Mouse (Mus musculus): ENCODE results near the gene Itgb5.

Itgb5 gene

GRCm38 (mm10) chr16:33904553-33904952, 75.1 kb downstream of the Itgb5 start:
- no peak for DNase-seq (ENCODE audit: low read depth, low spot score)

DNA sequence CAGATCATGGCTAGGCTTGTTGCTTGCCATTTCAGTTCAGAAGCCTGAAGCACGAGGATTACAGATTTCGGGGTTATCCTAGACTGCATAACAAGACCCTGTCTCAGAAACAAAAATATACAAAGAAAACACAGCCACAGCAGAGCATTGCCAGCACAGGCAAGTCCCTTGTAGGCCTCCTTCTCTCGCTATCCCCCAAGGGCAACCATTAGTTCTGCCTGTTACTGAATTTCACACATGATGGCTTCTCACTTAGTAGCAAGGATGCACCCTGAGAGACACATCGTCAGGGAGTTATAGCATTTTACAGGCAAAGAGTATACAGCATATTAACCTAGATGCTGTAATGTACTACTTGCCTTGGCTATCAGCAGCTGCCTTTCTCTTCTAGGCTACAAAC, 78.8 kb downstream of the Itgb5 start:
- no peak for DNase-seq (ENCODE audit: low read depth, low spot score)

- DNase-seq (ENCODE audit: low read depth, low spot score): no peak
Measured at GRCm38 (mm10) chr16:33914997-33915396, 85.5 kb downstream of the Itgb5 start.

GRCm38 (mm10) chr16:33916473-33917251, 87.2 kb downstream of the Itgb5 start:
- no peak for DNase-seq (ENCODE audit: low read depth, low spot score)

DNA sequence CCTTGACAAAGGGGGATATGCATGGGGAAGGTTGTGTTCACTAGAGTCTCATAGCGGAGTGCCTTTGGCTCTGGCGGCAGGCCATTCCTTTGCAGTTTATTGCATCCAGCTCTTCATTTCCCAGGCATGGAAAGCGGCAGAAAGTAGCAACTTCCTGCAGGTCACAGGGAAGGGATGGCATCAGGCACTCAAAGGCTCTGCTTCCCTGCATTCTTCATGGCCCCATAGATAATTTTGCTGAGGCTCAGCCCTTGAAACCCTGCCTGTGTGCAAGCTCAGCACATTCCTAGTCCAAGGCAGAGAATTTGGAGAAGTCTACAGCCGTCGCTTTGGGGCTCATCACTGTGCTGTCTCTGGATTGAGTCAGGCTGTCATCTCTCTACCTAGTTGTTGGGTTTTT, 87.9 kb downstream of the Itgb5 start:
- DNase-seq (ENCODE audit: low read depth, low spot score): no peak

DNA sequence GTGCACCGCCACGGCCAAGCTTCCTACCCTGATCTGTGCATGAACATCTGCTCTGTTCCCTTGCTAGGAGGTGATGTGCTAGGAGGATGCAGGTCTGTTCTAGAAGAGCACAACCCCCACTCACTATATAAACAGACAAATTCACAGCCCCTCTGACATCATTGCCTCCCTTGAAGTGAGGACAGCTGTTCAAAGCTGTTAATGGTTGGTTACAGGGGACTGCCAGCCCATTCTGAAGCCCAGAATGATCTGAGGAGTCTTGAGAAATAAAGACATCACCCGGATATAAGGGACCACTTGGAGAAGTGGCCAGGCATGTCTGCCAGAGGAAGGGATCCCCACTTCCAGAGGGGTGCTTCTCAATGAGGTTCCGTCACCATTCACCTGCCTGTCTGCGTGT, 88.5 kb downstream of the Itgb5 start:
- DNase-seq (ENCODE audit: low read depth, low spot score): no peak

DNA sequence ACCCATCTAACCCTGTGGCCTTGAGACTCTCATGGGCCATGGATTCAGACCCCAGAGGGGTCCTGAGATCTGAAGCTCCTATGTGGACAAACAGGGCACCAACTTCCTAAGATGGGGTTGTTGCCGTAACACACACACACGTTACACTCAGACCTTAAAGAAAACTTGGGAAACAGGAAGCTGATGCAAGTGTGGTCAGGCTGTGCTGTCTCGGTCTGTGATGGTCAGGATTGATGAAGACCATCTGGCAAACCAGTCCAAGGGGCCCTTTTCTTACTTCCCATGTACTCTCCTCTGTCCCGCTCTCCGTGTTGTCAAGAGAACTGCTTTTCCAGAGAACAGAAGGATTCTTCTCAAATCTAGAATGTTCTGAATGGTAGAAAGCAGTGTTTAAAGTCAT, 92.0 kb downstream of the Itgb5 start:
- DNase-seq (ENCODE audit: low read depth, low spot score): no peak

DNA sequence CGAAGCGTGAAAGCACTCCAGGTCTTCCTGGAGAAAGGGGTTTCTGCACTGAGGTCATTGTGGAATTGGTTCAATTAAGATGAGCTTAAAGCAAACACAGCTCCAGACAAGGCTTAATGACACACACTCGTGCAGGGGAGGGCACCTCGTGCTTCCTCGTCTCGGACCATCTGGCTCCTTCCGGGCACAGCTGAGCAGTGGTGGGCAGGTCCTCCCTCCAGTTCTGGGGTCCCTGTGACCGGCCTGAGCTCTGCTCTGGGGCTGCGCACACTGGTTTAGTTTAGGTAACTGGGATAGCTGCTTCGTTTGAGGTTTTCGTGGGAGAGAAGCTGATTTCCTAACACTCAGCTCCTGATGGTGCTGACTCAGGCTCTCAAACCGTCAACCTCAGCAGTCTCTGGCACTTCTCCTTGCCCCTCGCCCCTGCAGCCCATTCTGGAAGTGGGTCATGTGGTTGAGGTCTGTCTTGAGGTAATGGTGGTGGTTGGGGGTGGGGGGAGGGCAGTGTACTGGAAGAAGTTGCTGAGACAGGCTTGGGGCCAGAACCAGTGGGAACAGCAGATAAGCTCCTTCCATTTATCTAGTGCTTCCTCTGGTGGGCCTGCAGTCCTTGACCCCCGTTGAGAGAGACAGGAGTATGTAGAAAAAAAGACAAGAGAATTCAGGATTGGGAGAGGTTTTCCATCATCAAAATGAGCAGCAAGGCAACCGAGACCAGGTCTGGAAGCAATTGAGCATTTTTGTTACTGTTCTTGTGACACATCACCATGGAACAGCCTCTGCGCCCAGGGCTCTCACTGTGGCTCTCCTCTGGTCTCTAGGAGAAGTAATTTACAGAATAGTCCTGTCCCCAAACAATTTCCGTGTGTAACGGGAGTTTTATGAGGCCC, 92.9 kb downstream of the Itgb5 start:
- no peak for DNase-seq (ENCODE audit: low read depth, low spot score)

DNA sequence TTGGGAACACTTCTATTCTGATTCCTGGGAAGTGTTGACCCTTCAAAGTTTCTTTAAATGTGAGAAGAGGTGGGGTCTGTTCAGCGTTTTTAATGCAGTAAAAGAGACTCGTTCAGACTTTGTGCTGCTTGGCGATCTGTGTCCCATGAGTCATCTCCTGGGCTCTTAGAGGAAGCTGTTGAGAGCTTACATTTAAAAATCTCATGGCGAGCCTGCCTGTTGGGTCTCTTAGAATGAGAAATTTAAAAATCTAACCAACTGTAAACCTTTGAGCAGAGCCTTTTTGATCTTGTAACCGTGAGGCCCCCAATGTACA, 93.5 kb downstream of the Itgb5 start:
- no peak for DNase-seq (ENCODE audit: low read depth, low spot score)

DNA sequence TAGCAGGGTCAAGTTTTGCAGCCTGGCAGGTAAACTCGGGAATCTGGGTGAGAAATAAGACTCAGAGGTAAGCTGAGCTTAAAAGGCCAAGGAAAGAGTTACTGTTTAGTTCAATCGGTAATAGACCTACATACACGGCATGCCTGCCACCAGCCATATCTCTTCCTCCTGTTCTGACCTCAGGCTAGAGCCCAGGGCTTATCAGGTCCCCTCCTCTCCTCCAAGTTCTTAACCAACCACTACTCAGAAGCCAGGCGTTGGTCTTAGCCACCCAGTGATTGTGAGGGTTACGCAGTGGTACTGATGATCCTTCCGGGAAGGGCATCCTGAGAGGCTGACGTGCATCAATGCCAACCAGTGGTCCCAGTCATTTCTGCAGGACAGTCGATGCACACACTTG, 94.3 kb downstream of the Itgb5 start:
- DNase-seq (ENCODE audit: low read depth, low spot score): no peak

GRCm38 (mm10) chr16:33927263-33927824, 97.9 kb downstream of the Itgb5 start:
- no peak for DNase-seq (ENCODE audit: low read depth, low spot score)

GRCm38 (mm10) chr16:33928788-33929462, 99.5 kb downstream of the Itgb5 start:
- no peak for DNase-seq (ENCODE audit: low read depth, low spot score)

- DNase-seq (ENCODE audit: low read depth, low spot score): no peak
Measured at GRCm38 (mm10) chr16:33930785-33931184, 101.3 kb downstream of the Itgb5 start.

- no peak for DNase-seq (ENCODE audit: low read depth, low spot score)
Measured at GRCm38 (mm10) chr16:33931682-33932081, 102.2 kb downstream of the Itgb5 start.

- no peak for DNase-seq (ENCODE audit: low read depth, low spot score)
Measured at GRCm38 (mm10) chr16:33932126-33932525, 102.7 kb downstream of the Itgb5 start.

DNA sequence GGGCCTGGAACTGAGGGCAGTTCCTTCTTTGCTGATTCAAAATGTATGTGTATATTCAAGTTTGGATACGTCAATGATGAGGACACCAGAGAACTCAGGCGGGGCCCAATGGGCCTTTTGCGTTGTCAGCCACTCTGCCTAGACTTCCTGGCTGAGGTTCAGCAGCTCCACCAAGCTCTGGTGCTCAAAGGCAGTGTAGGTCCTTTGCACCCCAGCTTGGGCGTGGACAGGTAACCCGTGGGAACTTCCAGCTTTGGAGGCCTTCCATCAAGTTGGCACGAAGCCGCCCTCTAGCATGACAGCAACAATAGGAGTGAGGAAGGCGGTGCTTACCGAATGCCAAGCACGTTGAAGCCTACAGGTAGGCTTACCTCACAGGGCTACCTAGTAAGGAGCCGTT, 103.9 kb downstream of the Itgb5 start:
- DNase-seq (ENCODE audit: low read depth, low spot score): no peak

DNA sequence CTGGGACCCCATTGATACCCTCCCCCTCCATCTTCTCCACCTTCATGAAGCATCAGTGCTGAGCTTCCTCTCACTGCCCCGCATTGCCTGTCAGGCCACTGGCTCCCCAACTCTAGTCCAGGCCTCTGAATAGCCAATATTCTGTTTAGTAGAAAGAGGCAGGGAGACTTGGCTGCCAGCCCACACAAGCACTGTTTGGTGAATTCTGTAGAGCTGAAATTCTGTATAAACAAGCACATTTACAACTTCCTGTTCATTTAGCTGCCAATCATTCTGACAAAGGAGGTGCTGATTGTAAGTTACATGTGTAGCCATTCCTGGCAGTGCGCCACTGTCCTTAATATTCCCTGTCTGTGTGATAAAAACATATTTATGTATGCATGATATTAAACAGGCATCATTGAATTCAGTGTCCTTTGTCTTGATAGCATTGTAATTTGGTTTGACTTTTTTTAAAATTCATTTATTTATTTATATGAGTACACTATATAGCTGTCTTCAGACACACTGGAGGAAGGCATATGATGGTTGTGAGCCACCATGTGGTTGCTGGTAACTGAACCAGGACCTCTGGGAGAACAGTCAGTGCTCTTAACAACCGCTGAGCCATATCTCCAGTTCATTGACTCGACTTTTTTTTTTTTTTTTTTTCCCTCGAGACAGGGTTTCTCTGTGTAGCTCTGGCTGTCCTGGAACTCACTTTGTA, 105.4 kb downstream of the Itgb5 start:
- no peak for DNase-seq (ENCODE audit: low read depth, low spot score)

- no peak for DNase-seq (ENCODE audit: low read depth, low spot score)
Measured at GRCm38 (mm10) chr16:33935407-33935785, 105.9 kb downstream of the Itgb5 start.

GRCm38 (mm10) chr16:33936885-33937284, 107.4 kb downstream of the Itgb5 start:
- no peak for DNase-seq (ENCODE audit: low read depth, low spot score)

DNA sequence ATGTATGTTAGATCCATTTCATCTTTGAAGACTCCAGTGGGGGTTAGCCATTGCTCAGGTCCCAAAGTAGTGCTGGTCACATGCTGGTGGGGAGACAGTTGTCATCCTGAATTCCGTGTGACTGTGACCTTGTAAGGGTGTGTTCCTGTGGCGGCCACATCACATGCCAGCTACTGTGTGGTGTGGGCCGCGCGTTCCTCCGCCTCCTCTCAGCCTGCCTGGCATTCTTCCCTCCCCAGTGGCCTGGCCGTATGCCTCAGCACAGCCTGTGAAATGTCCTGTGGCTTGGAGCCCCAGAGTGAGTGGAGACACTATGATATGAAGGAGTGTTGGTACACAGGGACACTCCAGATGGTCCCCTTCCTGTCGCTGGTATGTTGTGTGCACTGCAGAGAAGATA, 108.1 kb downstream of the Itgb5 start:
- no peak for DNase-seq (ENCODE audit: low read depth, low spot score)

- DNase-seq (ENCODE audit: low read depth, low spot score): no peak
Measured at GRCm38 (mm10) chr16:33938311-33939132, 109.1 kb downstream of the Itgb5 start.
